Mouse (Mus musculus) thymus, postnatal 4 days (tissue): Measurements from ENCODE around the gene Hist1h3g.
A peak's percentile ranks its signal among the peaks of the same experiment; 100 is the strongest.

ENCODE experiments used
- DNase-seq: peaks from one replicate; pipeline ENCODE4 v3.0.0; 2021

Hist1h3g gene

GRCm38 (mm10) chr13:23535137-23536075, at the start of gene Hist1h3g:
Gene Hist1h3g, plus strand, starts transcription at chr13:23535422.
- DNase-seq = peak; percentile 90

- DNase-seq = peak; percentile 61
Observed at GRCm38 (mm10) chr13:23488400-23489322, 46.6 kb upstream of the Hist1h3g start, which contains the start of gene Btn2a2. Gene Btn2a2, minus strand, starts transcription at chr13:23488857.

GRCm38 (mm10) chr13:23490863-23491262, 44.4 kb upstream of the Hist1h3g start:
- no peak for DNase-seq

- no peak for DNase-seq
Observed at GRCm38 (mm10) chr13:23491263-23491662, 44.0 kb upstream of the Hist1h3g start.

- no peak for DNase-seq
Observed at GRCm38 (mm10) chr13:23491990-23492389, 43.2 kb upstream of the Hist1h3g start.

- DNase-seq = no peak
Observed at GRCm38 (mm10) chr13:23495526-23495925, 39.7 kb upstream of the Hist1h3g start.

- peak; percentile 35 for DNase-seq
Observed at GRCm38 (mm10) chr13:23497656-23498321, 37.4 kb upstream of the Hist1h3g start.

GRCm38 (mm10) chr13:23498653-23499052, 36.6 kb upstream of the Hist1h3g start:
- no peak for DNase-seq

GRCm38 (mm10) chr13:23499943-23500342, 35.3 kb upstream of the Hist1h3g start:
- DNase-seq = no peak

GRCm38 (mm10) chr13:23500424-23501200, 34.6 kb upstream of the Hist1h3g start:
- peak; percentile 83 for DNase-seq

- no peak for DNase-seq
Observed at GRCm38 (mm10) chr13:23501511-23501910, 33.7 kb upstream of the Hist1h3g start.

- DNase-seq = no peak
Observed at GRCm38 (mm10) chr13:23502031-23502567, 33.1 kb upstream of the Hist1h3g start.

- no peak for DNase-seq
Observed at GRCm38 (mm10) chr13:23502916-23503315, 32.3 kb upstream of the Hist1h3g start.

- DNase-seq = peak; percentile 76
Observed at GRCm38 (mm10) chr13:23503797-23504196, 31.4 kb upstream of the Hist1h3g start.

GRCm38 (mm10) chr13:23505662-23506345, 29.4 kb upstream of the Hist1h3g start:
- peak; percentile 43 for DNase-seq

GRCm38 (mm10) chr13:23506351-23506750, 28.9 kb upstream of the Hist1h3g start:
- peak; percentile 79 for DNase-seq

- no peak for DNase-seq
Observed at GRCm38 (mm10) chr13:23506819-23507515, 28.3 kb upstream of the Hist1h3g start.

GRCm38 (mm10) chr13:23510127-23510526, 25.1 kb upstream of the Hist1h3g start:
- DNase-seq = no peak

GRCm38 (mm10) chr13:23513517-23513916, 21.7 kb upstream of the Hist1h3g start:
- DNase-seq = no peak

GRCm38 (mm10) chr13:23515281-23515680, 19.9 kb upstream of the Hist1h3g start:
- no peak for DNase-seq
